Mouse (Mus musculus): ENCODE data around the gene Fam181a.

GRCm38 (mm10) chr12:103281491-103281890 lies 29.3 kb upstream of the Fam181a start:
- TF ChIP-seq EP300 (IDR thresholded peaks at IDR 0.05; ENCODE audit: low read depth) (no peak), CTCF (IDR thresholded peaks at IDR 0.05; ENCODE audit: low read depth) (no peak)
